Mouse (Mus musculus): ENCODE measurements around the gene Lhx5. TPM values are rescaled to one million over a fixed set of nuclear protein-coding genes. Genes with fewer than 3 reads are reported as not detected.

Gene Lhx5
- polyA plus RNA-seq, 1 experiment from 2014 or later, result not detected

DNA sequence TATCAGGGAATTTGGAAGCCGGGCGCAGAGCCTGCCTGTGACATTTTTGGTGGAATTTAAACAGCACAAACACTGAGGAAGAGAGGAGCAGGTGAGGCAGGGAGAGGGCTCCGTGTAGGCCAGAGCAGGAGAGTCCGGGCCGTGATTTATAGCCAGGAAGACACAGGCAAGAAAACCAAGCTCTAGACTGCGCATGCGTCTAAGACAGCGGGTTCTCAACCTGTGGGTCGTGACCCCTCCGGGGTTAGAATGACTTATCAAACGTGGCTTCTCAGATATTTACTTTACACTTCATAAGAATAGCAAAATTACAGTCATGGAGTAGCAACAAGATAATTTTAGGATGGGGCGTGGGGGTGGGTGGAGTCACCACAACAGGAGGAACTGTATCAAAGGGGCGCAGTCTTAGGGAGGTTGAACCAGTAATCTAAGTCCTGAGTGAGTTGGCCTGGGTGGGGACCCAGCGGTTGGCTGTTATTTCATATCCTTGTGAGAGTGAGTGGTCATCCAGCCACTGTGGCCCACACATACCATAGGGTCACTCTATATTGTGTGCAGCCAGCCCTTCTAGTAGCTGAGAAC is 23.3 kb downstream of the Lhx5 start:
- no peaks in the 10 kb centered on the region for H3K4me1 ChIP-seq (ENCODE audit: control insufficient read depth, low read depth, low read length)
- H3K4me3 ChIP-seq (ENCODE audit: low read depth, low read length), result no peak overlapping the region
- no peaks in the 10 kb centered on the region for H3K9me3 ChIP-seq (replicated peaks; ENCODE audit: control insufficient read depth, low read length)
- no peak overlapping the region for H3K9ac ChIP-seq (ENCODE audit: low read depth, low read length)
- H3K36me3 ChIP-seq (ENCODE audit: control insufficient read depth, insufficient read depth), result no peaks in the 10 kb centered on the region
- H3K27ac ChIP-seq (ENCODE audit: low read length), result no peak overlapping the region
- H3K4me2 ChIP-seq (ENCODE audit: low read depth, low read length), result no peak overlapping the region
- H3K27me3 ChIP-seq (ENCODE audit: control insufficient read depth, insufficient read depth, low read depth, low read length), result peaks cover 12% of the 10 kb centered on the region
- 42% methylated on average over 14 of the region's 14 CpGs for WGBS (ENCODE audit: insufficient replicate concordance)
- ATAC-seq (ENCODE audit: low read depth), result no peak

- no peak overlapping the region for H3K27ac ChIP-seq (ENCODE audit: low read length)
- no peaks in the 10 kb centered on the region for H3K36me3 ChIP-seq (ENCODE audit: control insufficient read depth, insufficient read depth)
- H3K9me3 ChIP-seq (replicated peaks; ENCODE audit: control insufficient read depth, low read length), result no peaks in the 10 kb centered on the region
- 3% methylated on average over 1 of the region's 1 CpGs for WGBS (ENCODE audit: insufficient replicate concordance)
- no peaks in the 10 kb centered on the region for H3K4me1 ChIP-seq (ENCODE audit: control insufficient read depth, low read depth, low read length)
- H3K4me3 ChIP-seq (ENCODE audit: low read depth, low read length), result no peak overlapping the region
- H3K4me2 ChIP-seq (ENCODE audit: low read depth, low read length), result no peak overlapping the region
- no peak for ATAC-seq (ENCODE audit: low read depth)
- no peak overlapping the region for H3K9ac ChIP-seq (ENCODE audit: low read depth, low read length)
- peaks cover 13% of the 10 kb centered on the region for H3K27me3 ChIP-seq (ENCODE audit: control insufficient read depth, insufficient read depth, low read depth, low read length)
Measured at GRCm38 (mm10) chr5:120456253-120456652, 24.8 kb downstream of the Lhx5 start.

GRCm38 (mm10) chr5:120456841-120457554 is 25.5 kb downstream of the Lhx5 start:
- H3K4me1 ChIP-seq (ENCODE audit: control insufficient read depth, low read depth, low read length), result no peaks in the 10 kb centered on the region
- H3K4me3 ChIP-seq (ENCODE audit: low read depth, low read length), result no peak overlapping the region
- H3K9me3 ChIP-seq (replicated peaks; ENCODE audit: control insufficient read depth, low read length), result no peaks in the 10 kb centered on the region
- H3K36me3 ChIP-seq (ENCODE audit: control insufficient read depth, insufficient read depth), result no peaks in the 10 kb centered on the region
- 39% methylated on average over 7 of the region's 7 CpGs for WGBS (ENCODE audit: insufficient replicate concordance)
- H3K4me2 ChIP-seq (ENCODE audit: low read depth, low read length), result no peak overlapping the region
- H3K27ac ChIP-seq (ENCODE audit: low read length), result no peak overlapping the region
- no peak overlapping the region for H3K9ac ChIP-seq (ENCODE audit: low read depth, low read length)
- peaks cover 13% of the 10 kb centered on the region for H3K27me3 ChIP-seq (ENCODE audit: control insufficient read depth, insufficient read depth, low read depth, low read length)
- ATAC-seq (ENCODE audit: low read depth), result no peak

GRCm38 (mm10) chr5:120457628-120458027 is 26.1 kb downstream of the Lhx5 start:
- Histone ChIP-seq H3K36me3 (ENCODE audit: control insufficient read depth, insufficient read depth) (no peaks in the 10 kb centered on the region), H3K27me3 (ENCODE audit: control insufficient read depth, insufficient read depth, low read depth, low read length) (peaks cover 14% of the 10 kb centered on the region), H3K27ac (ENCODE audit: low read length) (no peak overlapping the region), H3K4me3 (ENCODE audit: low read depth, low read length) (no peak overlapping the region), H3K9me3 (replicated peaks; ENCODE audit: control insufficient read depth, low read length) (no peaks in the 10 kb centered on the region), H3K9ac (ENCODE audit: low read depth, low read length) (no peak overlapping the region), H3K4me2 (ENCODE audit: low read depth, low read length) (no peak overlapping the region), H3K4me1 (ENCODE audit: control insufficient read depth, low read depth, low read length) (no peaks in the 10 kb centered on the region)
- WGBS (ENCODE audit: insufficient replicate concordance), result 10% methylated on average over 9 of the region's 9 CpGs
- ATAC-seq (ENCODE audit: low read depth), result no peak

DNA sequence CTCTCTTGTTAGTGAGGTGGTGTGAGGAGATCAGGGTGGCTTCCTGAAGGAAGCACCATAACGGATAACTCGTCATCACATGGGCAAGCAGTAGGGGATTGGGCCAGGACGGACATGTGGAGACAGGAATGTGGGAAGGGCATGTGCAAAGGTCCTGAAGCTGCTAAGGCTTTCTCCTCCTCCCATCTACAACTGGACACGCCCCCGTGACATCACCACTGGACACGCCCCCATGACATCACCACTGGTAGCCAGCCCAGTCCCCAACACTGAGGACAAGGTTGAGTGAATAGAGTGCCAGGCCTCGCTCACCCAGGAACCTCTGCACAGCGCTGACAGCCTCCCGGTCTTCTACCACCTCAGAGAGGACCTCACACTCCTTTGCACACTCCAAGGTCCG is 27.6 kb downstream of the Lhx5 start:
- H3K4me3 ChIP-seq (ENCODE audit: low read depth, low read length), result no peak overlapping the region
- peaks cover 20% of the 10 kb centered on the region for H3K27me3 ChIP-seq (ENCODE audit: control insufficient read depth, insufficient read depth, low read depth, low read length)
- no peak overlapping the region for H3K27ac ChIP-seq (ENCODE audit: low read length)
- no peak for ATAC-seq (ENCODE audit: low read depth)
- H3K4me2 ChIP-seq (ENCODE audit: low read depth, low read length), result no peak overlapping the region
- H3K9me3 ChIP-seq (replicated peaks; ENCODE audit: control insufficient read depth, low read length), result peaks cover under 1% of the 10 kb centered on the region; the same call in 1 of the 2 replicates
- H3K9ac ChIP-seq (ENCODE audit: low read depth, low read length), result no peak overlapping the region
- WGBS (ENCODE audit: insufficient replicate concordance), result 53% methylated on average over 10 of the region's 10 CpGs
- H3K4me1 ChIP-seq (ENCODE audit: control insufficient read depth, low read depth, low read length), result no peaks in the 10 kb centered on the region
- no peaks in the 10 kb centered on the region for H3K36me3 ChIP-seq (ENCODE audit: control insufficient read depth, insufficient read depth)

GRCm38 (mm10) chr5:120461902-120462301 is 30.4 kb downstream of the Lhx5 start:
- H3K9me3 ChIP-seq (replicated peaks; ENCODE audit: control insufficient read depth, low read length), result peaks cover 3% of the 10 kb centered on the region
- no peak overlapping the region for H3K27ac ChIP-seq (ENCODE audit: low read length)
- no peak overlapping the region for H3K4me3 ChIP-seq (ENCODE audit: low read depth, low read length)
- ATAC-seq (ENCODE audit: low read depth), result no peak
- 65% methylated on average over 15 of the region's 15 CpGs for WGBS (ENCODE audit: insufficient replicate concordance)
- no peaks in the 10 kb centered on the region for H3K36me3 ChIP-seq (ENCODE audit: control insufficient read depth, insufficient read depth)
- H3K4me2 ChIP-seq (ENCODE audit: low read depth, low read length), result no peak overlapping the region
- peaks cover 11% of the 10 kb centered on the region for H3K27me3 ChIP-seq (ENCODE audit: control insufficient read depth, insufficient read depth, low read depth, low read length)
- H3K9ac ChIP-seq (ENCODE audit: low read depth, low read length), result no peak overlapping the region
- H3K4me1 ChIP-seq (ENCODE audit: control insufficient read depth, low read depth, low read length), result peaks cover 3% of the 10 kb centered on the region; the same call in 1 of the 2 replicates

GRCm38 (mm10) chr5:120464321-120464720 is 32.8 kb downstream of the Lhx5 start:
- ATAC-seq (ENCODE audit: low read depth), result no peak
- no peak overlapping the region for H3K27ac ChIP-seq (ENCODE audit: low read length)

GRCm38 (mm10) chr5:120465062-120465461 is 33.6 kb downstream of the Lhx5 start:
- peaks cover 3% of the 10 kb centered on the region for H3K9me3 ChIP-seq (replicated peaks; ENCODE audit: control insufficient read depth, low read length)
- 32% methylated on average over 5 of the region's 5 CpGs for WGBS (ENCODE audit: insufficient replicate concordance)
- ATAC-seq (ENCODE audit: low read depth), result no peak
- no peaks in the 10 kb centered on the region for H3K36me3 ChIP-seq (ENCODE audit: control insufficient read depth, insufficient read depth)
- H3K9ac ChIP-seq (ENCODE audit: low read depth, low read length), result no peak overlapping the region
- H3K27ac ChIP-seq (ENCODE audit: low read length), result no peak overlapping the region
- peaks cover 11% of the 10 kb centered on the region for H3K27me3 ChIP-seq (ENCODE audit: control insufficient read depth, insufficient read depth, low read depth, low read length)
- peaks cover 3% of the 10 kb centered on the region; the same call in 1 of the 2 replicates for H3K4me1 ChIP-seq (ENCODE audit: control insufficient read depth, low read depth, low read length)
- no peak overlapping the region for H3K4me3 ChIP-seq (ENCODE audit: low read depth, low read length)
- H3K4me2 ChIP-seq (ENCODE audit: low read depth, low read length), result no peak overlapping the region

More at GRCm38 (mm10) chr5:120464321-120464720, 32.8 kb downstream of the Lhx5 start:
- H3K4me1 ChIP-seq (ENCODE audit: control insufficient read depth, low read depth, low read length), result peaks cover 3% of the 10 kb centered on the region; the same call in 1 of the 2 replicates
- peaks cover 11% of the 10 kb centered on the region for H3K27me3 ChIP-seq (ENCODE audit: control insufficient read depth, insufficient read depth, low read depth, low read length)
- H3K9ac ChIP-seq (ENCODE audit: low read depth, low read length), result no peak overlapping the region
- 60% methylated on average over 4 of the region's 4 CpGs for WGBS (ENCODE audit: insufficient replicate concordance)
- H3K36me3 ChIP-seq (ENCODE audit: control insufficient read depth, insufficient read depth), result no peaks in the 10 kb centered on the region
- H3K9me3 ChIP-seq (replicated peaks; ENCODE audit: control insufficient read depth, low read length), result peaks cover 3% of the 10 kb centered on the region
- H3K4me2 ChIP-seq (ENCODE audit: low read depth, low read length), result no peak overlapping the region
- no peak overlapping the region for H3K4me3 ChIP-seq (ENCODE audit: low read depth, low read length)

GRCm38 (mm10) chr5:120465860-120466259 is 34.4 kb downstream of the Lhx5 start:
- Histone ChIP-seq H3K4me1 (ENCODE audit: control insufficient read depth, low read depth, low read length) (peaks cover 3% of the 10 kb centered on the region; the same call in 1 of the 2 replicates), H3K9ac (ENCODE audit: low read depth, low read length) (no peak overlapping the region), H3K36me3 (ENCODE audit: control insufficient read depth, insufficient read depth) (no peaks in the 10 kb centered on the region), H3K27ac (ENCODE audit: low read length) (no peak overlapping the region), H3K4me3 (ENCODE audit: low read depth, low read length) (no peak overlapping the region), H3K27me3 (ENCODE audit: control insufficient read depth, insufficient read depth, low read depth, low read length) (peaks cover 9% of the 10 kb centered on the region), H3K9me3 (replicated peaks; ENCODE audit: control insufficient read depth, low read length) (peaks cover 3% of the 10 kb centered on the region), H3K4me2 (ENCODE audit: low read depth, low read length) (no peak overlapping the region)
- WGBS (ENCODE audit: insufficient replicate concordance), result 44% methylated on average over 6 of the region's 6 CpGs
- peak; percentile 47 for ATAC-seq (ENCODE audit: low read depth)

Measured in liver, embryonic 16.5 days (tissue).